Mouse (Mus musculus) gastrocnemius, postnatal 36 days (tissue): Measurements from ENCODE around the gene Calm3. TPM values are rescaled to one million over a fixed set of nuclear protein-coding genes. Genes with fewer than 3 reads are reported as not detected.
A peak's percentile ranks its signal among the peaks of the same experiment; 100 is the strongest.

ENCODE experiments used
- DNase-seq, 2 experiments: peaks; one replicate each; pipeline ENCODE4 v3.0.0; 2022
- intact Hi-C: fragments of 180-260 bp; cut with DNase I; formaldehyde crosslinking; loops from one replicate; pipeline ENCODE4 v1.15.1; 2025
- total RNA-seq, 2 experiments: library from RNA; stranded (reverse); gene quantifications; 2 replicates each; pipeline ENCODE4 v1.2.3; 2021

The Calm3 gene
- total RNA-seq, 2 experiments from 2014 or later = 297 to 327 TPM

DNA sequence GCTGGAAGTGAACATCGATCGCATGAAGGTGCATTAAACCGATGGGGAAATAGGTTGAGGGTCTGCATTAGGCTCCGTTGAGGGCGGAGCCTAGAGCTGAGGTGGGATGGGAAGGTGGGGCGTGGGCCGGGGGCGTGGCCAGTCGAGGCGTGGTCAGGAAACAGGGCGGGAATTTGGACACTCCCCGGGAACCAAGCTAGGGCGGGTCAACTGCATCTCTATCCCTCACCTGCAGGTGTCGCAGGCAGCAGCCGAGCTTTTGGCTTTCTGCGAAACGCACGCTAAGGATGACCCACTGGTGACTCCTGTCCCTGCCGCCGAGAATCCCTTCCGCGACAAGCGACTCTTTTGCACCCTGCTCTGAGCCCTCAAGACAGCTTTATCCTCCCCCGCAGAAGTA, 28.9 kb downstream of the Calm3 start:
- intact Hi-C loops = loop anchor here (1.0 kb wide), 1 partner anchor 18 kb away; no protein-coding TSS in a partner anchor
- DNase-seq = peak; percentile 71 to 75

DNA sequence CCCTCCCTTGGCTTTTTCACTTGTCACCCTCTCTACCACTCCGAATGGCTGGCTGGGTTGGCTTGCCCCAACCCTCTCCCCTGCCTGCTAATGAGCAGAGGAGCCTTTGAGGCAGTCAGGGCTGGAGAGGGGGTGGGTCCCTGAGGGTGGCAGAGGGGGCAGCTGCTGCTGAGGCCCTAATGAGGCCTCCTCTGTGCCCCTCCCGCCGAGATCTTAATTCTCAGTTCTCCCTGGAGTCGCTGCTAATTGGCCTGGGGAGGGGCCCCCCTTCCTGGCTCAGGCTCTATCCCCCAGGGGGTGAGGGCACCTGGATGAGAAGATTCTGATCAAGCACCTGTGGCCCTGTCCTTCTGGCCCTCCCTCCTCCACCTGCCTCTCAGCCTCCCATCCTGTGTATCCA, 29.6 kb downstream of the Calm3 start:
- DNase-seq = no peak
- intact Hi-C loops = no loop called here

DNA sequence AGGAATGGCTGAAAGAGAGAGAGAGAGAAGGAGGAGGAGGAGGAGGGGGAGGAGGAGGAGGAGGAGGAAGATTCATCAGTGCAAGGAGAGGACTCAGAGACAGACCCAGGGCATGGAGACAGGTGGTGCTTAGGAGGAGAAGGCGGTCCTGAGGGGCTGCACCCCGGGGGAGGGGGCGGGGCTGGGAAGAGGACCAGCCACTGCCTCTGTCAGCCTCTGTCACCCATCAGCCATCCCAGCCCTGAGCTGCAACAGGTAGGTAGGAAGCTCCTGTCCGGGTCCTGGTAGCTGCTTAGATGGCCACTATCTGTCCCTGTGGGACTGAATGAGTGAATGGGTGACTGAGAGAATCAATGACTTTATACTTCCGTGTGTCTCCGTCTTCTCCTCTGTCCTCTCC, 30.3 kb downstream of the Calm3 start:
- DNase-seq = no peak
- intact Hi-C loops = no loop called here

DNA sequence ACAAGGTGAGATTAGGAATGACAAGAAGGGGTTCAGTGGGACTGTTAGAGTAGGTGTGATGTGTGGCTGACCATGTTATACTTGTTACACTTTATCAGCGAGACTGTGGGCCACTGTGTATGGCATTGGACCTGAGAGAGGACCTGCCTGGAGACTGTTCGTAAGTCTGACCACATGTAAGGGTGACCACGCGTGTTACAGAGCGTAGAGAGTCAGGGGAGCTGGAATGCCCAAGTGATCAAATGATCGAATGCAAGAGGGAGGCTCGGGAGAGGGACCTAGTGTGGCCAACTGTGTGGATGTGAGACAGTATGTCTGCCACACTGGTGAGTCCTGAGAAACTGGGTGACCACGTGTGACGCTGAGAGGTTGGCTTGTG, 31.6 kb downstream of the Calm3 start:
- no peak for DNase-seq
- intact Hi-C loops = no loop called here

DNA sequence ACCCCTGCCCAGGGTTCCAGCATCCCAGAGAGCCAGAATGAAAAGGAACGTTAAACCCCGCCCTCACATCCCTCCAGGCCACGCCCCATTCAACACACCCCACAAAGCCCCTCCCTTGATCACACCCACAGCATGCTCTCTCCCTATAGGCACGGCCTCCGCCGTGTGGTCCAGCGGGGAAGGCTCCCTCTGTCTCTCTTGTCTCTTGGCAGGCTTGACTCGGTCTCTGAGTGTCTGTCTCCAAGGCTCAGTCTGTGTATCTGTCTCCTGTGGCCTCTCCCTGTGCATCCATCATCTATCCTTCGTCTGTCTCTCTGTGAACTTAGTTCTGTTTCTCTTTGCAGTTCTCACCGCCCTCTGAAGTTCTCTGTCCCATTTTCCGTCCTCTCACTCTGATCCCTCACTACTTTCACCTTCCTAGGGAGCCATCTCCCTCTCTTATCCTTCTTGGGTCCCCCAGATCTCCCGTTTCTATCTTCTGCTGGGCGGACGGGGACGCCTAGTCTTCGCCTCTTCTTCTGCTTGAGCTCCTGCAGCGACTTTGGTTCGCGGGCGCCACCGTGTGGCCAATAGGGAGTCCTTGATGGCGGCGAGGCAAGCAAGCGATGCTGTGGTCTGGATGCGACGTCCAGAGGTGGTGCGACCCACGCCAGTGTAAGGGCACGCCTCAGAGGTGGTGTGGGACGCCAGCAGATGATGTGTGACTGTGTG, 32.1 kb downstream of the Calm3 start, which contains the start of gene Gng8:
TSS of gene Gng8 (plus strand) at position 146 of the 711 bp plus-strand sequence.
- intact Hi-C loops = loop anchor here (1.0 kb wide), 1 partner anchor 17 kb away; no protein-coding TSS in a partner anchor
- peak; percentile 82 to 86 for DNase-seq

DNA sequence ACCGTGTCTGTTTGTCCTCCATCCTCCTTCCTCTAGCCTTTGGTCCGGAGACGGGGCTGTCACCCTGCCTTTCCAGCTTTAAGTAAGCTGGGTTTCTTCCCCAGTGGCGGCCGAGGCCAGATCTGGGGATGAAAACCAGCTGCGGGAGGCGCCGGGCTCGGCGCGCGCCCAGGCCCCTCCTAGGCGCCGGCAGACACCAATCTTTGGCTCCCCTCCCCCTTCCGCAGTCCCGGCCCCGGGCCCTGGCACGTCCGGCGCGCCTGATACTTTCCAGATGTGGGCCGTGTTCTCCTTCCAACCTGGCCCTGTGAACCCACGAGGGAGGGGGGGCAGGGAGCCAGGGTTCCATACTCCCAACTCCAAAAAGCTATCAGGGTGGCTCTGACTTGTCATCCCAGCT, 33.0 kb downstream of the Calm3 start:
- intact Hi-C loops = loop anchor here (1.0 kb wide), 1 partner anchor 17 kb away; no protein-coding TSS in a partner anchor
- peak; percentile 73 to 87 for DNase-seq

DNA sequence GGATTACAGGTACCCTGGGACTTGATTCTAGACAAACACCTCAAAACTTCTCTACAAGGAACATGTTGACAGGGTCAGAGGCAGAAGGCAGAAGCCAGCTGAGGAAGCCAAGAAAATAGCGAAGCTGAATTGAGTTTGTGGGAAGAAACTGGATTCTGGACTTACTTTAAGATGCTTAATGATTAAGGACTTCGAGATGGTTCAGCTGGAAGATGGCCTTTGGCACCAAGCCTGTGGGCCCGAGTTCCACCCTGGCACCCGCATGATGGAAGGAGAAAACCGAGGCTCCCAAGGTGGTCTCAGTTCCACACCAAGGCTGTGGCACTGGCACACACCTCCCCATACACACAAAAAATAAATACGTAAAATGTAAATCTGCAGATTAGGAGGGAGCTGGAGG, 33.4 kb downstream of the Calm3 start:
- DNase-seq = no peak
- intact Hi-C loops = no loop called here

DNA sequence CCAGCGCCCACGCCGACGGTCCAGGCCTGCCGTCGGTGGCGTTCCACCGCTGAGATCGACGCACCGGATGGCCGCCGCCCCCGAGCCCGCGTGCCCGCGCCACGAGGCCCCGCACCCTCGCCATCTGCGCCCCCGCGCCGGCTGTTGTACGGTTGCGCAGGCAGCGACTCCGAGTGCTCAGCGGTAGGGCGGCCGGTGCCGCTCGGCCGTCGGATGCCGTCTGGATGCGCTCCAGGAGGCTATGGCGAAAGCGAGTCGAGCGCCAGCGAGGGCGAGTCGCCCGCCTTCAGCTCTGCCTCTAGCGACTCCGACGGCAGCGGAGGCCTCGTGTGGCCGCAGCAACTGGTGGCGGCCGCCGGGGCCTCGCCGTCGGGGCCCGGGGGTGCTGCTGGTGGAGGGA, 38.0 kb downstream of the Calm3 start:
- intact Hi-C loops = no loop called here
- no peak for DNase-seq

DNA sequence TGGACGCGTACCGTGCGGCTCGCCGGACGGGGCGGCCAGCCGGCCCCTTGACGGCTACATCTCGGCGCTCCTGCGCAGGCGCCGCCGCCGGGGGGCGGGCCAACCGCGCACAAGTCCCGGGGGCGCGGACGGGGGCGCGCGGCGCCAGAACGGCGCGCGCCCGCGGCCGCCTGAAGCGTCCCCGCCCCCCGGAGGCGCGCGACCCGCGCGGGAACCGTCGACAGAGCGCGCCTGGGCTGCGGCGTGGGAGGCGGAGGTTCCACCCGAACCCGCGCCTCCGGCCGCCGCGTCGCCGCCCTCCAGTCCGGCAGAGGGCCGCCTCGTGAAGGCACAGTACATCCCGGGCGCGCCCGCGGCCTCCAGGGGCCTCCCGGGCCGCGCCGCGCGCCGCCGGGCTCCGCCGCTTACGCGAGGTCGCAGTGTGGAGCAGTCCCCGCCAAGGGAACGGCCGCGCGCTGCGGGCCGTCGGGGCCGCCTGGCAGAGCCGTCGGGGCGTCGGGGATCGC, 38.6 kb downstream of the Calm3 start:
- no peak for DNase-seq
- intact Hi-C loops = no loop called here

DNA sequence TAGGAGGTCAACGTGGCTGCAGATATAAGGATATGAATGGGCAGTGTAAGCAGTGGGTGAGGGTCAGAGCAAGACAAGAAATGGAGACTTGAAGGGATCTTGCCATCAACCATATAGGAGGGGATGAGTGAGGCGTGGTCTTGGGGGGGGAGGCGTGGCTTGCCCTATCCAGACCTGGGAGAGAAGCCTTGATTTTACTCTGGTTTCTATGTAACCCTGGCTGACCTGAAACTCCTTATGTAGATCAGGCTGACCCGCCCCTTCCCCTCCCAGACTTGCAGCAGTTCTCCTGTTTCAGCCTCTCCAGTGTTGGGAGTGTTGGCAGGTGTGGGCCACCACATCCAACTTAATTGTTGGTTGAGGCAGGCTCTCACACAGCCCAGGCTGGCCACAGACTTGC, 39.6 kb downstream of the Calm3 start:
- intact Hi-C loops = no loop called here
- no peak for DNase-seq

DNA sequence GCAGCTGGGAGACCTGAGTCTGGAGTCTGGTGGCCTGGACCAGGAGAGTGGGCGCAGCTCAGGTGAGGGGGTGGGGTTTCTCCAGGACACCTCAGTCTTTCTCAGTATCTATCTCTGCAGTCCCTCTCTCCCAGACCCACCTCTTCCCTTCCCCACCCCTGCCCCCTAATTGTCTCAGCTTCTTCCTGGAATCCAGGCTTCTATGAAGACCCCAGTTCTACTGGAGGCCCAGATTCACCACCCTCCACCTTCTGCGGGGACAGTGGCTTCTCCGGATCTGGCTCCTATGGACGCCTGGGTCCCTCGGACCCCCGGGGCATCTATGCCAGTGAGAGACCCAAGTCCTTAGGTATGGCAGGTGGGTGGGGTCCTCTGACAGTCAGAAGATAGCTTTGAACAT, 40.8 kb downstream of the Calm3 start:
- no peak for DNase-seq
- intact Hi-C loops = no loop called here

DNA sequence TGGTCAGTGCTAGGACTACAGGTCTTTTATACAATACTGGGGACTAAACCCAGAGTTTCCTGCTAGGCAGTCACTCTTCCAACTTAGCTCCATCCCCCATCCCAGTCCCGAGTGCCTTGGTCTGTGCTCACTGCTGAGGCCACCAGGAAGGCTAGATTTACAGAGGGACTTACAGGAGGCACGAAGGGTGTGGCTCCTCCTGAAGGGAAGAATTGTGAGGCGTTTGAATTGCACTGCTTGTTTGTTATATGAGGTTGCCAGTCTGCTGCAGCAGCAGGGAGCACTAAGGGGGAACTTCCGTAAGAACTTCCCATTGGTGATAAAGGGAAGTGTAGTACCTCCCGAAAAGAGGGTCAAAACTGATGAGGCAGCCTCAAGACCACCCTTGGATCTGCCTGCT, 43.3 kb downstream of the Calm3 start:
- intact Hi-C loops = no loop called here
- no peak for DNase-seq

DNA sequence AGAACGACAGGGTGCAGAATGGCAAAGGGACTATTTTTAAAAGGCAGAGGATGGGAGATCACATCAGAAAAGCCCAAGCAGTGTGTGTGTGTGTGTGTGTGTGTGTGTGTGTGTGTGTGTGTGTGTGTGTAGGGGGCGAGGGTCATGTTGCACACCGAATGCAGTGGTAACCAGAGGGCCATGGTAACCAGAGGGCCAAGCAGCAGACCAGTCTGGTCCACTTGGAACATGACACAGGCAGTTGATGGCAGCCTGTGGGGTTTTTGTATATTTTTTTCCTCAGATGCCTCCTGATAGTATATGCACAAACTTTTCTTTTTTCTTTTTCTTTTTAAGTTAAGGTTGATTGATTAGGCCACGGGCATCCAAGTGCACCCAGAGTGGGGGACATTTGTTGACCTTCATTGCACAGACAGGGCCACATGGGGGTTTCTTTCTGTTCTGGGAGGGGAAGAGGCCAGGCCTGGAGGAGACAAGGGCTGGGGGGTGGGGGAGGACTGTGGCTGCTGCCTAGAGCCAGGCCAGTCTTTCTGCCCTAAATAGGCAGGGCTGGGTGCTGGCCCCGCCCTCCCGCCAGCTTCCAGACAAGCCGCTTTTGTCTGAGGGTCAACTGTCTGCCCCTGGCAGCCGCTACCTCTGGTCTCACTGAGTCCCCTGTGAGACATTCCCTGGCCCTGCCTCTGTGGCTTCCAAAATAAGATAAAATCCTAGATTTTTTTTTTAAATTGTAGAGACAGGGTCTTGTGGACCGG, 43.9 kb downstream of the Calm3 start:
- intact Hi-C loops = no loop called here
- peak in 1 of 2 experiments; percentile 35 for DNase-seq

DNA sequence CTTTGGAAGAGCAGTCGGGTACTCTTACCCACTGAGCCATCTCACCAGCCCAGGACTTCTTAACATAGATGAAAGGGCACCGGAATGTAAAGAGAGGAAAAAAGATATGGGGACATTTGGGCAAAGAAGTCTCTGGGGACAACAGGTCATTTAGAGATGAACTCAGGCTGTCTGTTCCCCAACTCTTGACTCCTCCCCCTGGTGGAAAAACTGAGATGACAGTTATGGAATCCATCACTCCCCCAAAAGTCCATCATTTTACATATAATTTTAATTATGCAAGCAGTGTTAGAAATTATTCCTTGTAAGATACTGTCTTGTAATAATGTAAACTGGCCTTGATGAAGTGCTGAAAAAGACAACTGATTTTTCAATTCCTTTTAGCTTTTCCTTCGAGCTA, 46.2 kb downstream of the Calm3 start:
- DNase-seq = no peak
- intact Hi-C loops = no loop called here

DNA sequence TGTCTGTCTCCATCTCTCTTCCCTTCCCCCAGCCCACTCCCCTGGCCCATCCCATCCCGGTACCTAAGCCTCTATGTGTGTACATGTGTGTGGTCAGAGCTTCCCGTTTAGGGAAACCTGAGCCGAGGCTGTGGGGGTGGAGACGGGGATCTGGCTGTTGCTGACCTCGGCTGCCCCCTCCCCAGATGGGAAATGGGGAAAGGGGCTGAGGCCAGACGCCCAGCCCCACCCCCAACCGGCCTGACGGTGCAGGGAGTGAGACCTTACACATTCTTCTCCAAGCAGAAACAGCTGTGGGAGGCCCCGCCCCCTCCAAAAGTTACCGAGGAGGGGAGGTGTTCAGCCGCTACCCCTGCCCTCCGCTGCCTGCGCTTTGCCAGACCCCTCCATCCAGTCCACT, 47.3 kb downstream of the Calm3 start:
- no peak for DNase-seq
- intact Hi-C loops = no loop called here

DNA sequence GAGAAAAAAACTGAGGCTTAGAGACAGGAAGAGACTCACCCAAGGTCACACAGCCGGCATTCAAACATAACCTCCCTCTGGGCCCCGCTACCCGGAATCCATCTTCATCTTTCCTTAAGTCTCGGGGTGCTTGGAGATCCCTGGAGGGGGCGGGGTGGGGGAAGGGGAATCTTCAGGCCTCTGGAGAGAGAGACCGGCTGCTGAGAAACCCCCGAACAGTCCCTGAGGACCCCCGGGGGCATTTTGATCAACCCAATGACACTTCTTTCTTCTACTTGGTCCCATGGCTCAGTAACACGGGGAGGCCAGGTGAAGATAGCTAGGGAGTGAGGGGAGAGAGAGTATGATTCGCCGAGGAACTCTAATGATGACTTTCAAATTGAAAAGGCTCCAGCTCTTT, 47.9 kb downstream of the Calm3 start:
- no peak for DNase-seq

DNA sequence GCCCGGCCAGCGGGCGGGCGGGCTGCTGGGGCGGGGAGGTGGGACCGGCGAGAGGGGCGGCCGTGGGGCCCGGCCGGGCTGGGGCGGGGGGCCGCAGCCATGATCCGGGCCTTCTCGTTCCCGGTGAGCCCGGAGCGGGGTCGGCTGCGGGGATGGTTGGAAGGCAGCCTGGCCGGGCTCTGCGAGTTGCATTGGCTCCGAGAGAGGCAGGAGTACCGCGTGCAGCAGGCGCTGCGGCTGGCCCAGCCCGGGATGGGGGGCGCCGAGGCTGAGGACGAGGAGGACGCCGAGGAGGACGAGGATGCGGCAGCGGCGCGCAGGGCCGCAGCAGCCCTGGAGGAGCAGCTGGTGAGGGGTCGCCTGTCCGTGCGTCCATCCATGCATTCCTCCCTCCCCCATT, 48.6 kb downstream of the Calm3 start:
- intact Hi-C loops = no loop called here
- no peak for DNase-seq

More for the DNA sequence above, 47.9 kb downstream of the Calm3 start:
- intact Hi-C loops = no loop called here

DNA sequence AGATGAGACGGTGACA, 48.8 kb downstream of the Calm3 start, which contains the start of gene Dact3:
TSS of gene Dact3 (plus strand) at position 8 of the 16 bp plus-strand sequence.
- intact Hi-C loops = no loop called here
- no peak for DNase-seq

DNA sequence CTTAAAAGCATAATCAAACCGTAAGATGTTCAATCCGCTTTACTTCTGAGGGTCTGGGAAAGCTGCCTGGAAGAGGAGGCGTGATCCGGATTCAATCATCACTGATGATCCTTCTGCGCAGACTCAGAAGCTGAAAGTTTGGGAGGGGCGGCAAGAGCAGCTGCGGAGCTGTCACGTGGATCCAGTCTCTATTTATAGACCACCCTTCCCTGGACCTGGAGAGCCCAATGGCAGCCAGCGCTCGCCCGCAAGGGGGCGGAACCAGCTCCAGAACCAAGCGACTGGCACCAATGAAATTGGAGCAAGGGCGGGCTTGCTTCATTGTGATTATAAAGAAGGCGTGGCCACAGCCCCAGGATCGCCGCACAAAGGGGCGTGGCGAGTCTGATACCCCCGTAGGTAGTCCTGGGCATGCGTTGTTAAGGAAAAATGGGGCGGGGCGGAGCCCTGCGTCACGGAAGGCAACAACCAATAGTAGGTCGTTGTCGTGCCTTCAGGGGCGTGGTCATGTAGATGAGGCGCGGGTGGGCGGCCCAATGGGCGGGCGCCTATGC, 49.1 kb downstream of the Calm3 start:
- intact Hi-C loops = loop anchor here (1.0 kb wide), 1 partner anchor 16 kb away; the partner anchor contains the start of gene Gng8
- peak; percentile 99 to 100 for DNase-seq

DNA sequence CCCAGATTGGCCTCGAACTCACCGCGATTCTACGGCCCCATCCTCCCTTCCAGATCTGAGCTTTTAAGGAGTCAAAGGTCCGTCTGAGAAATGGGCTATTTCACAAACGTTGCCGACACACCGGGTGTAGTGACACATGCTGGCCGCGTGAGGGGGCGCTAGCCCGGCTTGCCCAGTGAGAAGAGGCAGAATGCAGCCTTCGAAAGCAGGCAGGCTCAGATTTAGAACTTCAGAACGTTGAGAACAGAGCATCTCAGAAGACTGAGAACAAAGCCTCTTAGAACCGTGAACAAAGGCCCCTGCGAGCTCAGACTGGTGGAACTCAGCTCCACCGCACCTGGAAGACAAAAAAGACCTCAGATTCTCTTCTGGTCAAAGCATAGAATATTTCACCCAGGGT, 49.7 kb downstream of the Calm3 start:
- intact Hi-C loops = loop anchor here (1.0 kb wide), 1 partner anchor 17 kb away; the partner anchor contains the start of gene Gng8
- peak; percentile 69 to 76 for DNase-seq

DNA sequence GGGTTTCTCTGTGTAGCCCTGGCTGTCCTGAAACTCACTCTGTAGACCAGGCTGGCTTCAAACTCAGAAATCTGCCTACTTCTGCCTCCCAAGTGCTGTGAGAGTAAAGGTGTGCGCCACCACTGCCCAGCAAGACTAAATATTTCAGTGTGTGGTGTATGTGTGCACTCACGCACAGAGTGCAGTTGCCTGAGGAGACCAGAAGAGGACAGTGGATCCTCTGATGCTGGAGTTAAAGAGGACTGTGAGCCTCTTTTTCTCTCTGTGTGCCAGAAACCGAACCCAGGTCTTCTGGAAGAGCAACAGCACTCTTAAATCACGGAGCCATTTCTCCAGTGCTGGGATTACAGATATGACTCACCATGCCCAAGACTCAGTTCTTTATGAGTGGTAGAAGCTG, 50.5 kb downstream of the Calm3 start:
- DNase-seq = no peak
- intact Hi-C loops = no loop called here

DNA sequence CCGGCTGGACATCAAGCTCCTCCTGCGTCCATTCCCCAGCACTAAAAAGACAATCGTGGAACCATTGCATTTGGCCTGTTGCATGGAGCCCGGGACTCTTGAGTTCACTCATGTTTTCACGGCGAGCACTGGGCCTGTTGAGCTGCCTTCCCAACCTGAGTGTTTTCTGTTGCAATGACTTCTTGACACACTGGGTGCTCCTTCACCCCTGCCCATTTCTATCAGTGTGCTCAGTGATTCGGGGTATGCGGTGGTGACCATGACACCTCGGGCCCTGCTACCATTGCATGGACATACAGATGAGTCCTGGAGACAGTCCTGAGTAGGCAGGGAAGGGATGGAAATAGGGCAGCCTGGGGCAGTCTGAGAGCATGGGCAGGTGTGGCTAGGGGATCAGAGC, 51.4 kb downstream of the Calm3 start:
- DNase-seq = no peak
- intact Hi-C loops = no loop called here
